27 mouse cellular contexts compared by ENCODE assay signal in genomic region chr8:117899892-117900291, GRCm38 (mm10).
DNase-seq lines count a peak whose midpoint lies in the region; ATAC-seq and TF ChIP-seq lines count a peak whose summit lies in the region.
"Had no signal": no experiment of that assay in that cellular context is flagged by ENCODE, and none has a peak within 500 bp of the region (broad histone marks: within the 10 kb centered on the region; RNA-seq: fewer than 3 reads in every experiment).

No protein-coding gene starts in this region.

- no peak overlapping the region for H3K4me3 ChIP-seq in intestine, embryonic 14.5 days (ENCODE audit: low read depth, low read length)
- H3K4me3 ChIP-seq in intestine, embryonic 16.5 days (ENCODE audit: low read length), result no peak overlapping the region
- no peak overlapping the region for H3K4me3 ChIP-seq in kidney, adult 2 months (ENCODE audit: insufficient read depth, low read depth, low read length)
- H3K4me3 ChIP-seq: embryonic facial prominence, embryonic 13.5 days; embryonic facial prominence, embryonic 15.5 days; erythroblast, embryonic 14.5 days; forebrain, embryonic 10.5 days; forebrain, embryonic 12.5 days had no signal

- H3K4me1 ChIP-seq in intestine, embryonic 14.5 days (replicated peaks; ENCODE audit: control insufficient read depth, insufficient read depth, low read length), result no peaks in the 10 kb centered on the region
- 0 out of 2 replicates have a peak, but pooled peaks cover 3% of the 10 kb centered on the region for H3K4me1 ChIP-seq in intestine, embryonic 16.5 days (ENCODE audit: control insufficient read depth, insufficient read depth, low read length)
- no peaks in the 10 kb centered on the region for H3K4me1 ChIP-seq in kidney, adult 2 months (ENCODE audit: control insufficient read depth, insufficient read depth, low read length)
- H3K4me1 ChIP-seq: embryonic facial prominence, embryonic 13.5 days; embryonic facial prominence, embryonic 15.5 days; forebrain, embryonic 10.5 days; forebrain, embryonic 12.5 days had no signal

- H3K9me3 ChIP-seq in intestine, embryonic 14.5 days (ENCODE audit: control insufficient read depth, low read length), result no peaks in the 10 kb centered on the region
- no peaks in the 10 kb centered on the region for H3K9me3 ChIP-seq in intestine, embryonic 16.5 days (ENCODE audit: control insufficient read depth, low read length)
- H3K9me3 ChIP-seq: embryonic facial prominence, embryonic 13.5 days; embryonic facial prominence, embryonic 15.5 days; forebrain, embryonic 10.5 days; forebrain, embryonic 12.5 days had no signal

- no peaks in the 10 kb centered on the region for H3K36me3 ChIP-seq in intestine, embryonic 14.5 days (ENCODE audit: control insufficient read depth, insufficient read depth, low read length)
- H3K36me3 ChIP-seq in intestine, embryonic 16.5 days (ENCODE audit: control insufficient read depth, insufficient read depth, low read length), result no peaks in the 10 kb centered on the region
- H3K36me3 ChIP-seq in kidney, adult 2 months (ENCODE audit: control insufficient read depth, insufficient read depth, low read length), result no peaks in the 10 kb centered on the region
- H3K36me3 ChIP-seq: embryonic facial prominence, embryonic 13.5 days; embryonic facial prominence, embryonic 15.5 days; forebrain, embryonic 10.5 days; forebrain, embryonic 12.5 days; G1E had no signal

- H3K27ac ChIP-seq in intestine, embryonic 14.5 days (ENCODE audit: low read depth), result no peak overlapping the region
- no peak overlapping the region for H3K27ac ChIP-seq in intestine, embryonic 16.5 days (ENCODE audit: low read length)
- H3K27ac ChIP-seq in kidney, adult 2 months (ENCODE audit: insufficient read depth, low read depth, low read length), result no peak overlapping the region
- H3K27ac ChIP-seq: embryonic facial prominence, embryonic 13.5 days; embryonic facial prominence, embryonic 15.5 days; forebrain, embryonic 10.5 days; forebrain, embryonic 12.5 days had no signal

- no peak for DNase-seq in intestine, embryonic 14.5 days (ENCODE audit: low spot score)
- peak; percentile 31 for DNase-seq in large intestine, adult 2 months (ENCODE audit: low read depth, low spot score)
- DNase-seq in kidney, adult 2 months, result no peak
- DNase-seq in embryo, embryonic 10 days (ENCODE audit: low spot score), result no peak
- no peak for DNase-seq in right cerebral cortex, postnatal 36 days (ENCODE audit: low spot score in 2 of 2)
- DNase-seq: adrenal gland, adult 8-10 months; adrenal gland, postnatal 14 days; adrenal gland, postnatal 36 days; B cell, adult 2 months; cerebellum, adult 11-12 months; cerebellum, adult 2 months; cerebellum, adult 9-10 months; cerebellum, postnatal 10 days; cerebellum, postnatal 25 days; embryo, embryonic 11 days had no signal

- ATAC-seq in intestine, embryonic 14.5 days (replicated peaks; ENCODE audit: low FRiP score, low TSS enrichment, low read depth), result peak; percentile 73; the same call in 1 of the 2 replicates
- peak; percentile 94 for ATAC-seq in intestine, embryonic 16.5 days
- ATAC-seq: activated CD4-positive, CD25-positive, alpha-beta regulatory T cell, adult 4 months; CD4-positive, CD25-positive, alpha-beta regulatory T cell, adult 4 months; forebrain, embryonic 14.5 days; forebrain, embryonic 16.5 days; Patski had no signal

- no peak for TF ChIP-seq POLR2A in kidney, adult 2 months (IDR thresholded peaks at IDR 0.05; ENCODE audit: low read depth, low read length)

- no peaks in the 10 kb centered on the region for H3K27me3 ChIP-seq in intestine, embryonic 14.5 days (replicated peaks; ENCODE audit: control insufficient read depth, insufficient read depth, low read length)
- H3K27me3 ChIP-seq in intestine, embryonic 16.5 days (replicated peaks; ENCODE audit: control insufficient read depth, insufficient read depth, low read length), result no peaks in the 10 kb centered on the region
- H3K27me3 ChIP-seq in kidney, adult 2 months (replicated peaks; ENCODE audit: control insufficient read depth, insufficient read depth, low read length), result no peaks in the 10 kb centered on the region
- H3K27me3 ChIP-seq: embryonic facial prominence, embryonic 13.5 days; embryonic facial prominence, embryonic 15.5 days; forebrain, embryonic 12.5 days had no signal

- no peak overlapping the region for H3K9ac ChIP-seq in intestine, embryonic 14.5 days (ENCODE audit: low read length)
- no peak overlapping the region for H3K9ac ChIP-seq in intestine, embryonic 16.5 days (ENCODE audit: low read depth, low read length)
- H3K9ac ChIP-seq: embryonic facial prominence, embryonic 13.5 days; embryonic facial prominence, embryonic 15.5 days; forebrain, embryonic 12.5 days had no signal

- H3K4me2 ChIP-seq in intestine, embryonic 14.5 days (ENCODE audit: low read length), result no peak overlapping the region
- no peak overlapping the region for H3K4me2 ChIP-seq in intestine, embryonic 16.5 days (ENCODE audit: low read depth, low read length)
- H3K4me2 ChIP-seq: embryonic facial prominence, embryonic 13.5 days; embryonic facial prominence, embryonic 15.5 days; forebrain, embryonic 12.5 days had no signal

- TF ChIP-seq CTCF in kidney, adult 2 months (conservative IDR thresholded peaks at IDR 0.05; ENCODE audit: insufficient read depth, insufficient read length, low read depth, low read length), result no peak
